Mouse (Mus musculus) heart, adult 9 months (tissue): ENCODE measurements around the gene Alpl.
A peak's percentile ranks its signal among the peaks of the same experiment; 100 is the strongest.

Experiments used
- DNase-seq, 2 experiments: peaks; one replicate each; pipeline ENCODE4 v3.0.0; 2022; ENCODE audit warnings: low spot score in 2 of 2

The Alpl gene

DNA sequence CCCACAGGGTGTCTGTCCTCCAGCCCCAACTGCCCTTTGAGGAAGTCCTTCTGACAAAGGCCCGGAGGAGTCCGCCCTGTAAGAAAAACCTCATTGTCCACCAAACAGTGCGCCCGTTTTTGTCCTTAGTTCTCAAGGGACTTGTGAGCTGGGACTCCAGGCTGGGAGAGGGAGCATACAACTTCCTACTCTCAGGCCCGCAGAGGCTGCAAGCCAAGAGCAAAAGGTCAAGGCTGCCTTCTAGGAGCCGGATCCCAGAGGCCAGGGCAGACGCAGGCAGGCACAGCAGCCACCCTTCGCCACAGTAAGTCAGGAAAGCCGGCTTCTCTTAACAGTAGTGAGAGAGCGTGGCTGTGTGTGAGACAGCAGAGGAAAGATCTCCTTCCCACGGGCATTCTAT is 4.1 kb upstream of the Alpl start:
- DNase-seq = peak; percentile 46 to 65

DNA sequence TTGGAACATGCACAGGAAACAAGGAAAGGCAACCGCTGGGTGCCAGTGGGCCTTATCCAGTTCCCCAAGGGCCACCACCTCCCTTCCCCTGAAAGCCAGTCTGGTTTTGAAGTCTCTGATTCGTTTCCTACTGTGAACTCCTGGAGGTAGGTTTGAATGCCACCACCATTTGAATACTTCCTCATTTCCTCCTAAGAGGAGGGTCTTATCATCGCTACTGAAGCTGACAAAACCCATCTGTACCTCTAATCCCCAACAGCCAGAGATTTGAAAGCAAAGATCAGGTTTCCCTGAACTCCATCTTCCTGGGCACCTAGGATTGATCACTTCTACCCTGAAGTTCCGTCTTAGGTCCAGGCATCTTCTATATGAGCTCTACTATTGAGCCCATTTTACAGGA is 854 bp upstream of the Alpl start:
- no peak for DNase-seq

DNA sequence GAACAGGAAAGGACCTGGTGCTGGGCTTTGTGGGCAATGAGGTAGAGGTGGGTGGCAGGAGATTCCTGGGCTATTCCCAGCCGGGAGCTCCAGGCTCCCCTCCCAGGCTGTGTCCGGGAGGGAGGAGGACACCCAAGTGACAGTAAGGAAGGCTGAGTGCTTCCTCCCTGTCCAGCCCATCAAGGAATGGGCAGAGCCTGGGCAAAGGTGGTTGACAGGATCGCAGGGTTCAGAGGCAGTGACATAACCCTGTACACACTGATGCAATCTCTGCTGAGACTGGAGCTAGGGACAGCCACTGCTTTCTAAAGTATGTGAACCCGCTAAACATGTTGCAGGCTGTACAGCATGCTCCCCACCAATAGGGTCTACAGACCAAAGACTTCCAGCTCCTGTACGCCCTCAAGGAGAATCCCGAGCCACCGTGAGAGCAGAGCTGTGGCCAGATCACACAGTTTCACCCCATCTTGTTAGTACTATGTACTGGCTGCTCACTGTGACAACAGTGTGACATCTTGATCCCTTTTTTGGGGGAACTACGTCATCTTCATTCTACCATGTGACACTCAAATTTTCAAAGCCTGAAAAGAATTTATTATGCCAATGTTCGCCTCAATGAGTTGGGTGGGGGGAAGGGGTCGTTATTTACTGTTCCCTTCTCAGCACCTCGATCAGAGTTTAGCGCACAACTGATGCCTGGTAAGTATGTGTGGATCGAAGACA is 1.8 kb downstream of the Alpl start:
- no peak for DNase-seq

DNA sequence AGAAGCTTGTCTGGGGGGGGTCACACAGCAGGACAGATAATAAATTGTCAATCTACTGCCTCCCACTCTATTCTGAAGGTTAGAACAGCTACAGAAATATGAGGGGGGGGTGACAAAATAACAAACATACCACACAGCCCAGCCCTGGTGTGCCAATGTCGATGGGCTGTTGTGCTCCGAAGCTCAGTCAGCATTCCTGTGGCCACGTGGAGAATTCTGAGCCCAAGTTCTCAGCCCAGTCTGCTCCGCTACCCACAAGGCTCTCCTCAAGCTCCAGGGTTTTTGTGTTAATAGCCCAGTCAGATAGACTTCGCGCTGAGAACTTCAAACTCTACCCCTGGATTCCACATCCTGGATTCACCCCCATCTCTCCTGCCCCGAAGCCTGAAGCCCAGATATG is 2.6 kb downstream of the Alpl start:
- DNase-seq = no peak

DNA sequence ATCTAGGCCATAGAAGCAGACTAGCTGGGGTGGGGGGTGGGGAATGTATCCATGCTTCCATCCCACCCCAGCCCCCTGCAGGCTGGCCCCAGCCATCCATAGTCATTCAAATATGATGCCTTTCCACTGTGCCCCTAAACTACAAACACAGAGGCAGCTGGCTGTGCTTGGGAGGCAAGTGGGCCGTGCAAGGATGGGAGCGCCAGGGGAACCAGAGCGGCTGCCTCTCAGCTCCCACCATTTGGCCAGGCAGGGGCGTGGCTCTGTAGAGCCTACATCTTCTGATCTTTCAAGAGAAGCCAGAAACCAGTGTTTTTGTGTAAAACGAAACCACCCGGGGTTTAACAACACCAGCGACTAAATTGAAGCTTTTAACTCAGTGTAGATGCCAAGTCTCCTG is 4.7 kb downstream of the Alpl start:
- DNase-seq = no peak

DNA sequence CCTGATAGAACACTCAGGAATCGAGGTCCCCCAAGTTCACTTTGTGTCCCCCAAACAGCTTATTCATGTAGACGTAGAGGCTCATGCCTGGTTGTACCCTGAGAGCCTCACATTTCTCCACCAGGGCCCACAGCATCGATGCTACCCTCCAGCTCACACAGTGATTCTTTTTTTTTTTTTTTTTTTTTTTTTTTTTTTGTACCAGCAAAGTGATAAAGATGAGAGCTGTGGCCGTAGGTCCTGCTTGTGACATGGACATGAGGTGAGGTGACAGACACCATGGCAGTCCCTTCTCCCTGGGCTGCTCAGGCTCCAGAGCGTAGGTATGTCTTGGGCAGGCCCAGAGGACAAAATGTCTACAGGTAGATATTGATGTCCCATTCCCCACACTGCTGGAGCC is 5.2 kb downstream of the Alpl start:
- DNase-seq = no peak

DNA sequence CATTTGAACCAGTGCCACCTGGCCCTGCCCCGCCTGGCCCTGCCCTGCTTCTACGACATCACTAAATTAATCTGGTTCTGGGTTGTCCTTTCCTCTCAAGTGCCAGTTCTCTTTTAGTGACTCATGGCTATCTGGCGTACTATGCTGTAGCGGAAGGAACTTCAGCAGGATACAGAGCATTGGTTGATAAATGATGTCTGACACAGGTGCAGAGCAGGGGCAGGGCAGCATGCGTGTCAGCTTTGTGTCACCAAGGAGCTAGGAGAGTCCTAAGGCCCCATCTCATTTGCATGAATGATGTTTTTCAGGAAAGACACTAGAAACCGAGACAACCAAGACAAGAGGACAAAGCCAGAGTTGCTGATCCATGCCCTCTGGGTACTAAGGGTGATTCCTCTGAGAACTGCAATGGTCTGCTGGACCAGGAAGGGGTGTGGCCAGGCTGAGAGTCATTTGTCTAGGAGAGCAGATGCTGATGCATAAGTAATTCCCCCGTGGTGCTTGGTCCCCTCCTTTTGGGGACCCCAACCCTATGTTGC is 7.6 kb downstream of the Alpl start:
- no peak for DNase-seq

DNA sequence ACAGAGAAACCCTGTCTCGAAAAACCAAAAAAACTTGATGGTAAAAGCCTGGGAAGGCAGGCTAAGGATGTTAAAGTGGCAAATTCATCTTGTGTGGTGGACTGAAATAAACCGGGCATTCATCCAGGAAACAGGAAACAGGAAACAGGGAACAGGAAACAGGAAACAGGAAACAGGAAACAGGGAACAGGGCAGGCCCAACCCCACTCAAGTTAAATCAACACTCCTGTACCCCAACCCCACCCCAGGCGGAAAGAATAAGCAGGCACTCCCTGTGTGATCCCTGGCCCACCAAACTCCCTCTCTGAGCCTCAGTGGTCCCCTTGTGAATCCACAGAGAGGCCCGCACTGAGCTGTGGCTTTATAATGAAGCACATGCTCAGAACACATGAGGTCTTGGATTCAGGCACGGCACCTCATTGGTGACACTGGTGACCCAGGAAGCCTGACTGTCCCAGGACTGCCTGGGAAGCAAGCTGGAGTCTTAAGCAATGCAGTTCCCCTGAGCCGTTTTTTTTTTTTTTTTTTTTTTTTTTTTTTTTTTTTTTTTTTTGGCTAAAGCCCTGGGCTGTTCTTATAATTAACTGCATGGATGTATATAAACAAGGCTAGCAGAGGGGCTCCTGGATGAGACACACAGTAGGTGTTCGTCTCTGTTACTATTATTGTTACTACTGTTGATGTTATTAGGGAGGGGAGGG is 8.4 kb downstream of the Alpl start:
- no peak for DNase-seq

DNA sequence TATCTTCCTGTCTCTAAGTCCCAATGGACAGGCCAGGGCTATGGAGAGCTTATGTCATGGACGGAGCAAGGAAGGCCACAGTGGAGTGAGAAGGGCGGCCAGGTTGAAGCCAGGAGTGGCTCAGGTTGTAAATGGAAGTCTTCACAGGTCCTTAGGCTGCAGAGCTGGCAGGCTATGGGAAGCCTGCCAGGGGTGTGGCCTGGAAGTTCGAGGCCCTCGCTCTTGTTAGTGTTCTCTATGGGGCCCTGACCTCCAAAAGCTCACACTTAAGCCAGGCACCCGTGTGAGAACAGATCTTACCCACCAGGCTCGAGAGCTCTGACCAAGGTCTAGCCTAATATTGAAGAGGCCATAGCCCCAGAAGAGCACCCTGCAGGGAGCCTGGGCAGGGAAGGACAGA is 9.7 kb downstream of the Alpl start:
- DNase-seq = no peak

DNA sequence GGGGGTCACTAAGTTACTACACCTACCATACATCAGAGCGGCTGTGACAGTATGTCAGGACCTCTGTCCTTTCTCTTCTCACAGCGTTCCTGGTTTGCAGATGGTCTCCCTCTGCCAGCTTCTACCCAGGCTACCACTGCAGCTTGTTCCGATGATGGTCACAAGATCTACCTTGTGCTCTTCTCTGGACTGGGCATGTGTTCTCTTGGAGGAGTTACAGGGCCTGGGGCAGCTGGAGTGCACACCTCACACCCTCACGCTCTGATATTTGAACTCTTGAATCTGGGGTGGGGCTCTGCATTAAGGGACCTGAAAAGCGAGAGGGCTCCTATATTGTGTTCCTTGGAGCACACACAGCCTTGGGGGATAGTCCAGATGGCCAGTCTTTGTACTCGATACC is 10.9 kb downstream of the Alpl start:
- DNase-seq = no peak

DNA sequence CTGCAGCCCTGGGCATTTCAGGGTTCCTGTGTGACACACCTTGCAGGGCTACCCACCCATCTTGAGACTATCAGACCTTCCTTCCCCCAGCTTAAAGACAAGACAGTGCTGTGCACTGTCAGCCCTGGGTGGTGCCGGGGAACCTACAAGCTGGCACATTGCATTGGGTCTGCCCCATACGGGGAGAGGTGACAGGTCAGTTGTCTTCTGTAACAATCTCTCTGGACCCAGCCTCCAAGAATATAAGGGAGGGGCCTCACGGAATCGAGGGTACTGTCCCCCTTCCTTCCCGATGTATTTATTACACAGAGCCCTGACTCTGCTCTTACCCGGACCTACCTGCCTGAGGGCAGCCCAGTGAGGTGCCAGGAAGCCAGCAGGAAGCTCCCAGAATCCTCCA is 11.4 kb downstream of the Alpl start:
- DNase-seq = no peak

DNA sequence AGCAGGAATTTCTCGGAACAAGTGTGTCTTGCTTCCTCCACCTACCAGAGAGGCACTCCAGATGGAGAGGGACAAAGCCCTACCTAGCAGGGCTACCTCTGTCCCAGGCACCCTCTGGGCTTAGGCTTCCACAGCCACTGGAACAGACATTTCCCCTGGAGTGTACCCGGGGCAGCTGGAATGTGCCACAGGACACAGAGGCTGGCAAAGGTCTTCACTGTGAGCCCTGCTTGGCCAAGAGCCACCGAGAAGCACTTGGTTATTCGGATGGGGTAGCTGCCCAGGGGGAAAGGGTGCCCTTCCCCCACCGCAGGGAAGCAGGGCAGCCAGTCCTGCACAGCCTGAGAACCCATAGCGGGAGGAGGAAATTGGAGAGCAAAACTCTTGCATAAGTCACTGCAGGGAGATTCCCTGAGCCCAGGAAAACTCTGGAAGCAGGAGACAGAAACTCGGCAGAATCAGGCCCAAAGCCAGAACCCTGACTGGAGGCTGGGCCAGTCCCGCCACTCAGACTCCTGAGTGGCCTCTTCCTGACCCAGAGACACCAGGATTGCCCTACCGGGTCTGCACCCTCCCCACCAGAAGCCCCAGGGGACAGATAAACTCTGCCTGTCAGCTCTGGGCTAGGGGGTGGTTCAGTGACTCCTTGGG is 12.5 kb downstream of the Alpl start:
- peak; percentile 72 to 75 for DNase-seq

DNA sequence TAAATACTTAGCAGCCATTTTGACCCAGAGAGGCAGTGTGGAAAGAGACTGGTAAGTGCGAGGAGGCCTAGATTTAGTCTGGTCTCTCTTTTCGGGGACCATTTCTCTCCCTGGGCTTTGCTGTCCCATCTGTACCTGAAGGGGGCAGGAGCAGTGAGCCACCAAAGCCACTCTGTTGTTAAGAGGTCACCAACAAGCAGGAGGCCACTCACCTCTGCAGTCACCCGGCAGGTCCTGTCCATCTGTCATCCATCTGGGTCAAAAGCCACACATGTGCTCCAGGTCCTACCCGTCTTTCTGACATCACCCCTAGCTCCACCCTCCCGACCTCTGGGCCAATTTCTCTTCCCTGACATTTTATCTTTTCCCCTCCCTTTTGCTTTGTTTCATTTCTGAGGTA is 14.2 kb downstream of the Alpl start:
- DNase-seq = no peak

DNA sequence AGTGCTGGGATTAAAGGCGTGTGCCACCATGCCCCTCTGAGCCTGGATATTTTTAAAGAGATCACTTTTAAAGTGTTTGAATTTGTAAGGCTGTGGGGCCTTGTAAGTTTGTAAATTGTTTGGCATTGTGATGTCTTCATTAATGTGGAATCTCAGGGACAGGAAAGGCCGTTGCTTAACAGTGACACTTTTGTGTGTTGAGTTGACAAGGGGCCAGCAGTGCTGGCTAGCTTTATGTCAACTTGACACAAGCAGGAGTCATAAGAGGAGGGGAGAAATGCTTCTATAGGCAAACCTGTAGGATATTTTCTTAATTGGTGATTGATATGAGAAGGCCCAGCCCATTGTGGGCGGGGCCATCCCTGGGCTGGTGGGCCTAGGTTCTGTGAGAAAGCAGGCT is 15.2 kb downstream of the Alpl start:
- DNase-seq = no peak

DNA sequence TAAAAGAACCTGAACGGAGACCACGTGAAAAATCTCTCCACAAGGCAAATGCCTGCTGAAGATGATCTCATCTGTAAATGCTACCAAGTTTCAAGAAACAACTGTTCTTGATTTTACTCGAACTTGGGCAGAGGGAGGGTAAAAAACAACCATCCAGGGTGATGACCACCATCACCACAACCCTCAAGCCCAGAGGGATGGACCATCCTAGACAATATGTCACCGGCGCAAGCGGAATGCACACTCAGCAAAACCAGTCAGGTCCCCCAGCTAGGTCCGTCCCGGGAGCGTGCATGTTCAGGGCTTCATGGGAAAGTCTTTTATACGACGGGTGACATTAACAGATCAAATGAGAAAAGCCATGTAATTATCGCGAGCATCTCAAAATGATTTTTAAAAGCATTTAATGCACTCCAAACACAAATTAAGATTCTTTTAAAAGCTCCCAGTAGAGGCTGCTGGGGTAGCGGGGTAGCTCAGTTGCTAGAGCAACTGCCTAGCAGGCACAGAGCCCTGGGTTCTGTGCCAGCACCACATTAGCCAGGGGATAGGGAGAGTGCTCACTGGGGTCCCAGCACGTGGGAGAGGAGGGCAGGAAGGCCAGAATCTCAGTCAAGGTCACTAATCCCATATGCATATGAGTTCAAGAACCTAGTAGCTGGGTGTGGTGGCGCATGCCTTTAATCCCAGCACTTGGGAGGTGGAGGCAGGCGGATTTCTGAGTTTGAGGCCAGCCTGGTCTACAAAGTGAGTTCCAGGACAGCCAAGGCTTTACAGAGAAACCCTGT is 17.6 kb downstream of the Alpl start:
- DNase-seq = no peak

DNA sequence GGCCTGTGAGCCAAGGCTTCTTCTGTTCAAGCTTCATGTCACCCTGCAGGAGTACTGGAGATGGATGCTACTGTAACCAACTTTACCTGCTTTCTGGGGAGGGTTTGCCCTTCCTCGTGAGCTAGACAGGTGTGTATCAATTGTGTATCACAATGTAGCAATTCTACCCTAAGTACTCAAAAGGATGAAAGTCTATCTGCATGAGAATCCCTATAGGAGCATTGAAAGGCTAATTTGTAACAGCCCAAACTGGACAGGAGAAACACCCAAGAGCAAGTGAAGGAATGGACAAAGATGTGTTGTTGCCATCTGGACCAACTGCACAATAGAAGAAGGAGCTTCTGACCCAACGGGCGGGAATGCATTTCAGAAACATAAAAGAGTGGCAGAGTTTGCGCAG is 18.3 kb downstream of the Alpl start:
- DNase-seq = no peak

DNA sequence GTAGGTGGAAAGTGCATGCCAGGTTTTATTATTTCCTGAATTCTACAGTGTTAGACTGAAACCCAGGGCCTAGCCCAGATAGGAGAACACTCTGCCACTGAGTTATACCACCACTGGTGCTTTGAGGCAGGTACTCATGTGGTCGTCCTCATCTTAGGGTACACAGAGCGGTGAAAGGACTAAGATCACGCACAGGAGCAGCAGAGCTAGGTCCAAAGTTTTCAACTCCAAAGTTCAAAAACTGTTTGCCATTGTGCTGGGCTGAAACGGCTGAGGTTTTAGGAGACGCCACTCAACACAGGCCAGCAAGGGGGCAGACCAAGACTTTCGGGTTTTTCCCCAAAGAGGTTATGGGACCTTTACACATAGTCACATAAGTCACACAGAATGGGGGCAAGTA is 21.7 kb downstream of the Alpl start:
- no peak for DNase-seq

DNA sequence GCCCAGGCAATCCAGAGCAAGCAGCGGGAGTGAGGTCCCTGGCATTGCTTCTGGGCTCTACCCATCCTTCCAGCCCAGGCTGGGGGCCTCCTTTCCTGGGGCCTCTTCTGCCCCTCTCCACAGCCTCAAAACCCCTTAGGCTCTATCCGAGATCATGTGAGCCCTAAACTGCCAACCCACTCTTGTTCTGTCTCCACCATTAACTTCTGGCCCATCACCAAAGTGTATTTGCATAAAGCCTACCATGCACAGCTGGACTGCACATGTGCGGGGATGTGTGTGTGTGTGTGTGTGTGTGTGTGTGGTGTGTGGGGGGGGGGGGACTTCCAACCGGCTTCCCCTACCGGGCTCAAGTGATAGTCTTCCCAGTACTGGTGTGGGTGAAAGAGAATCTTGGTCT is 22.2 kb downstream of the Alpl start:
- no peak for DNase-seq

DNA sequence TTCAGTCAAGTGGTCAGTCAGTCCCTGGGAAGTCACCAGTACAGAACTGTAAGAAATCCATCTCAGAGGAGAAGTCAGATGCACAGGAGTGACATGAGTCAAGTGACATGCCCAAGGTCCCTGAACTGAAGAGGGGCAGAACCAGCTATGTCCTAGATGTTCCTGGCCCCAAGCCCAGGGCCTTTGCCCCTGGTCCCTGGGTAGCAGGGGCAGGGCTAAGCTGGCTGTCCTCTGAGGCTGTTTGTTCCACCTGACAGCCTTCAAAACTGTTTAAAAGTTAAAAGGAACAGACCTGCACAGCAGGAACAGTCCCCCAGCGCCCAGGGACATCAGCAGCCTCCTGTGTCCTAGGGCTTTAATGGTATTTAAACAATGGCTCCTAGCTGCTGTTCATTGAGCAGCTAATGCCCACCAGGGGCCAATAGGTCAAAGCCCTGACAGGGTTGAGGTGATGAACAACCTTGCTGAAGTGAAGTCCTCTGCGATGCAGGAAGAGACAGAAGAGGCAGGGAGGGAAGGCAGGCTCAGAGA is 22.8 kb downstream of the Alpl start:
- DNase-seq = no peak

DNA sequence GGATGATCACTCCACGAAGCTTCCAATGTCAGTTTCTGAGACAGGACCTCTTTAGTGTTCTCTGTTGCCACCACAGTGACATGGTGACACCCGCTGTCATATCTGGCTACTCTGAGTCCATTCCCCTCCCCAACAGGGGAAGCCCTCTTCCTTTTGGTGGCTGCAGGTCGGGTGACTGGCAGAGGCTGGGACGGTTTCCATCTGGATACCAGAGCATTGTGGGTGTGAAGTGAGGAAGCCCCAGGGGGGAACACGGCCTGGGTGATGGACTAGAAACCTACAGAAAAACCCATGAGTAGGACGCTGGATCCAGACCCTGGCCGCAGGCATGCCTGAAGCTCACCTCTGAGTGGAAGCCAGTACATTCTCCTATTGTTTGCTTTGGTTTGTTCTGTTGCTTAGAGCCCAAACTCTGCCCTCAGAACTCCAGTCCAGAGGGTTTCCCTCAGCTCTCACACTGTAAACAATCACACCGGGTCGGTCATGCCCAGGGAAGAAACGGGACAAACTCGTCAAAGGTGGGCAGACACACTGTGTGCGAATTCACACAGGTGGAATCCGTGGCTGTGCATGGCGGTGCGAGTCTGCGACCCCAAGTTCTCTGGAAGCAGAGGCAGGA is 23.6 kb downstream of the Alpl start:
- no peak for DNase-seq

DNA sequence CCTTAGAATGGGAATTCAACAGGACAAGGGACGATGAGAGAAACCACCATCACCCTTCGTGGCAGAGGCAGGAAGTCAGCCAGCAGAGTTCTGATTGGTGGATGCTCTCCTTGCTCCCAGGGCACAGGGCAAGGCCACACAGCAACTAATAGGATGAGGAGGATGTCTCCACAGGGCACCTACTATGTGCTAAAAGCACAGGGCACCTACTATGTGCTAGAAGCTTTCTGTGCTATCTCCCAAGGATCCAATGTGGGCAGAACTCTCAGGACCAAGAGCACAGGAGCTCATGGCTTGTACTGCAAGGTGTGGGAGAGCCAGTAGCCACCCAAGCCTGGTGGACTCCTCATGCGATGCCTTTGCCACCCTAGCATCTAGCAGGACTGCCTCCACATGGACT is 24.4 kb downstream of the Alpl start:
- DNase-seq = no peak
